Mouse (Mus musculus) brown adipose tissue, adult 24 weeks (tissue): ENCODE results near the gene Rab44. TPM values are rescaled to one million over a fixed set of nuclear protein-coding genes. Genes with fewer than 3 reads are reported as not detected.

Experiments
- H3K27ac ChIP-seq: fragments of 200-500 bp; replicated peaks from 2 replicates; pipeline ENCODE4 v1.5.1; 2012; ENCODE audit warnings: low read depth, mild to moderate bottlenecking, low read length
- H3K4me1 ChIP-seq: fragments of 200-500 bp; 2 replicates; pipeline ENCODE4 v1.6.1; 2012; ENCODE audit warnings: low read length, mixed read lengths; ENCODE audit not compliant: control insufficient read depth, insufficient read depth, insufficient read length
- H3K4me3 ChIP-seq: fragments of 200-500 bp; 2 replicates; pipeline ENCODE4 v1.5.1; 2012; ENCODE audit warnings: low read depth, mild to moderate bottlenecking, low read length, moderate library complexity; ENCODE audit not compliant: insufficient read depth
- polyA plus RNA-seq: library from polyadenylated mRNA; stranded (reverse); fragments of >200 nt; gene quantifications from 2 replicates; pipeline ENCODE4 v1.2.4, GENCODE M21; 2012; ENCODE audit not compliant: missing spikeins, insufficient read depth, insufficient read length

Rab44 gene
- polyA plus RNA-seq, 1 experiment: 0.32 TPM

- Histone ChIP-seq H3K27ac (no peak overlapping the region), H3K4me3 (no peak overlapping the region), H3K4me1 (no peaks in the 10 kb centered on the region)
Measured at GRCm38 (mm10) chr17:29179917-29180316, 66.0 kb downstream of the Rab44 start.

GRCm38 (mm10) chr17:29180406-29181127, 66.6 kb downstream of the Rab44 start:
- H3K27ac ChIP-seq: no peak overlapping the region
- no peaks in the 10 kb centered on the region for H3K4me1 ChIP-seq
- H3K4me3 ChIP-seq: no peak overlapping the region

GRCm38 (mm10) chr17:29181751-29182150, 67.8 kb downstream of the Rab44 start:
- Histone ChIP-seq H3K4me3 (no peak overlapping the region), H3K27ac (no peak overlapping the region), H3K4me1 (no peaks in the 10 kb centered on the region)

GRCm38 (mm10) chr17:29183162-29183561, 69.2 kb downstream of the Rab44 start:
- Histone ChIP-seq H3K27ac (no peak overlapping the region), H3K4me1 (no peaks in the 10 kb centered on the region), H3K4me3 (no peak overlapping the region)

GRCm38 (mm10) chr17:29185376-29186046, 71.6 kb downstream of the Rab44 start:
- Histone ChIP-seq H3K4me1 (no peaks in the 10 kb centered on the region), H3K4me3 (no peak overlapping the region), H3K27ac (no peak overlapping the region)

GRCm38 (mm10) chr17:29186989-29187859, 73.3 kb downstream of the Rab44 start:
- Histone ChIP-seq H3K4me3 (no peak overlapping the region), H3K4me1 (no peaks in the 10 kb centered on the region), H3K27ac (no peak overlapping the region)

GRCm38 (mm10) chr17:29188989-29189388, 75.0 kb downstream of the Rab44 start:
- Histone ChIP-seq H3K4me3 (no peak overlapping the region), H3K4me1 (no peaks in the 10 kb centered on the region), H3K27ac (no peak overlapping the region)

- no peaks in the 10 kb centered on the region for H3K4me1 ChIP-seq
- no peak overlapping the region for H3K27ac ChIP-seq
- H3K4me3 ChIP-seq: no peak overlapping the region
Measured at GRCm38 (mm10) chr17:29195579-29195978, 81.6 kb downstream of the Rab44 start.

Other genes starting within 250 kb of the Rab44 start
- not detected in 2 replicates for gene 4930539E08Rik, start 198.8 kb upstream of the Rab44 start, polyA plus RNA-seq
- gene Pxt1, start 170.3 kb upstream of the Rab44 start, polyA plus RNA-seq: not detected in 2 replicates
- 27.2 and 29.0 TPM in 2 replicates for gene Kctd20, start 162.2 kb upstream of the Rab44 start, polyA plus RNA-seq
- gene Stk38, start 106.2 kb upstream of the Rab44 start, polyA plus RNA-seq: 47.3 and 49.3 TPM in 2 replicates
- 105 and 132 TPM in 2 replicates for gene Srsf3, start 81.5 kb upstream of the Rab44 start, polyA plus RNA-seq
- gene Cdkn1a, start 23.2 kb upstream of the Rab44 start, polyA plus RNA-seq: 36.2 and 74.0 TPM in 2 replicates
- not detected in 2 replicates for gene Cpne5, start 124.0 kb downstream of the Rab44 start, polyA plus RNA-seq
- gene Ppil1, start 150.0 kb downstream of the Rab44 start, polyA plus RNA-seq: 20.1 and 20.9 TPM in 2 replicates
- 180 and 221 TPM in 2 replicates for gene BC004004, start 154.6 kb downstream of the Rab44 start, polyA plus RNA-seq
- gene Pi16, start 203.5 kb downstream of the Rab44 start, polyA plus RNA-seq: 32.6 and 73.5 TPM in 2 replicates
- gene Mtch1, start 233.8 kb downstream of the Rab44 start, polyA plus RNA-seq: 261 and 305 TPM in 2 replicates
- gene Fgd2, start 246.8 kb downstream of the Rab44 start, polyA plus RNA-seq: 2.1 and 3.4 TPM in 2 replicates